ENCODE assay signal across 8 mouse cellular contexts in the genomic region with DNA sequence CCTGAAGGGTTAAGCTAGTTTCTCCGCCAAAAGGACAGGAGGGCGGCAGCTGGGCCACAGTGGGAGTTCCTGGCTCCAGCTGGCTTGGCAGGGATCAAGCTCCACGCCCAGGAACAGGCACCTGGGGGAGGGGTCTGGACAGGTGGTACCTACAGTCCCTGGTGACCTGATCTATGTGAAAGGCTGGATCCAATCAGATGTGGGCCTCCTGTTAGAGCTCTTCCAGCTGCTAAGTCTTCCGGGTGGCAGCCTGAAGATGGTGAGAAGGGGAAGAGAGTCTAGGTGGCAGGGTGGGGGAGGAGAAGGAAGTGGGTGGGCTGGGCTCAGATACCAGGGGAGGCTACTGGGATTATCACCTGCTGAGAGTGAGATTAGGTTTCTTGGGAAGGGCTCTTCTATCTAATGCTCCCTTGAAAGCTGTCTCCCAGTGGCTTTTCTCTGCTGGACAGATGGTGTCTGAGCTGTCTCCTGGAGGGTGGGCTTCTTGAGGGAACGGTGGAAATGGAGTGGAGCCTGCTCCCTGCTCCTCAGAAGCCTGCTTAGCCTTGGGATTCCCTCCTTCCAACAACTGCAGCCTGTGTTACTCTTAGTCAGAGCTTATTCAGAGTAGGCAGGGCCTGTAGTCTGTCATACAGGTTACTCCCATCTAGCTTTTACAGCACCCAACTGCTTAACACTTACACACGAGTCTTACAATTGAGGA. TPM values are rescaled to one million over a fixed set of nuclear protein-coding genes. Genes with fewer than 3 reads are reported as not detected.
DNase-seq lines count a peak whose midpoint lies in the region; ATAC-seq and TF ChIP-seq lines count a peak whose summit lies in the region.

No protein-coding gene starts in this region.

- no peak for TF ChIP-seq CTCF in forebrain, postnatal 0 days (IDR thresholded peaks at IDR 0.05; ENCODE audit: low read depth)

- no peak for DNase-seq in forebrain, embryonic 10.5 days (ENCODE audit: extremely low spot score, low spot score)
- DNase-seq in forebrain, postnatal 0 days: no peak
- DNase-seq in kidney, postnatal 4 days: peak; percentile 70 to 82
- DNase-seq in adrenal gland, postnatal 36 days: no peak
- no peak for DNase-seq in adipocyte (ENCODE audit: low spot score)

- no peaks in the 10 kb centered on the region for H3K27me3 ChIP-seq in forebrain, embryonic 10.5 days (ENCODE audit: poor library complexity, severe bottlenecking)
- H3K27me3 ChIP-seq in forebrain, postnatal 0 days (ENCODE audit: insufficient read depth, low read length): no peaks in the 10 kb centered on the region
- no peaks in the 10 kb centered on the region for H3K27me3 ChIP-seq in forebrain, embryonic 16.5 days (replicated peaks; ENCODE audit: control insufficient read depth, insufficient read depth, low read length)
- H3K27me3 ChIP-seq in myocyte (ENCODE audit: control insufficient read depth, insufficient read depth, insufficient read length): no peaks in the 10 kb centered on the region

- no peak overlapping the region for H3K9ac ChIP-seq in forebrain, postnatal 0 days
- no peak overlapping the region for H3K9ac ChIP-seq in forebrain, embryonic 16.5 days (replicated peaks; ENCODE audit: low read depth, low read length)

- H3K27ac ChIP-seq in forebrain, embryonic 10.5 days: peak overlapping the region; percentile 66
- no peak overlapping the region for H3K27ac ChIP-seq in forebrain, postnatal 0 days (ENCODE audit: low read depth, low read length)
- no peak overlapping the region for H3K27ac ChIP-seq in forebrain, embryonic 16.5 days (ENCODE audit: low read length)

- H3K79me2 ChIP-seq in myocyte (ENCODE audit: control insufficient read depth, insufficient read depth): peaks cover 82% of the 10 kb centered on the region

- H3K4me3 ChIP-seq in forebrain, embryonic 10.5 days: no peak overlapping the region
- H3K4me3 ChIP-seq in forebrain, postnatal 0 days (ENCODE audit: low read depth, low read length): no peak overlapping the region
- H3K4me3 ChIP-seq in forebrain, embryonic 16.5 days (replicated peaks; ENCODE audit: low read length): no peak overlapping the region
- no peak overlapping the region for H3K4me3 ChIP-seq in myocyte

- no peak for ATAC-seq in forebrain, postnatal 0 days
- peak; percentile 70 for ATAC-seq in cerebellum, adult (ENCODE audit: insufficient number of reproducible peaks, low FRiP score, low TSS enrichment)
- ATAC-seq in forebrain, embryonic 16.5 days: peak; percentile 43

- H3K36me3 ChIP-seq in forebrain, embryonic 10.5 days (replicated peaks): peaks cover 13% of the 10 kb centered on the region
- H3K36me3 ChIP-seq in forebrain, postnatal 0 days (ENCODE audit: insufficient read depth): no peaks in the 10 kb centered on the region
- H3K36me3 ChIP-seq in forebrain, embryonic 16.5 days (ENCODE audit: control insufficient read depth, insufficient read depth): no peaks in the 10 kb centered on the region
- peaks cover 4% of the 10 kb centered on the region for H3K36me3 ChIP-seq in myocyte (ENCODE audit: control insufficient read depth, insufficient read depth)

- H3K4me1 ChIP-seq in forebrain, embryonic 10.5 days: peaks cover 35% of the 10 kb centered on the region
- peaks cover 6% of the 10 kb centered on the region; the same call in 1 of the 2 replicates for H3K4me1 ChIP-seq in forebrain, postnatal 0 days (ENCODE audit: insufficient read depth)
- H3K4me1 ChIP-seq in forebrain, embryonic 16.5 days (replicated peaks; ENCODE audit: control insufficient read depth, insufficient read depth, low read length): peaks cover 16% of the 10 kb centered on the region

- 9% methylated on average over 6 of the region's 6 CpGs for WGBS in forebrain, embryonic 10.5 days
- 12% methylated on average over 6 of the region's 6 CpGs for WGBS in forebrain, postnatal 0 days
- WGBS in forebrain, embryonic 16.5 days: 8% methylated on average over 6 of the region's 6 CpGs

- no peak overlapping the region for H3ac ChIP-seq in myocyte (ENCODE audit: control insufficient read depth, insufficient read length)

- no peak overlapping the region for H3K4me2 ChIP-seq in forebrain, postnatal 0 days (ENCODE audit: low read depth)
- H3K4me2 ChIP-seq in forebrain, embryonic 16.5 days (ENCODE audit: low read length): no peak overlapping the region
- H3K4me2 ChIP-seq in myocyte (ENCODE audit: low read depth): peak overlapping the region; percentile 54

- no peak for TF ChIP-seq POLR2A in myocyte (IDR thresholded peaks at IDR 0.05; ENCODE audit: insufficient read length, low read depth)

- H3K9me3 ChIP-seq in forebrain, embryonic 10.5 days: no peaks in the 10 kb centered on the region
- no peaks in the 10 kb centered on the region for H3K9me3 ChIP-seq in forebrain, postnatal 0 days (ENCODE audit: low read length)
- no peaks in the 10 kb centered on the region for H3K9me3 ChIP-seq in forebrain, embryonic 16.5 days (ENCODE audit: control insufficient read depth, low read length)

TF ChIP-seq in myocyte, 11 proteins besides CTCF, POLR2A, EP300 and RAD21:
- TF ChIP-seq TCF12 (IDR thresholded peaks at IDR 0.05; ENCODE audit: insufficient read depth, poor library complexity, severe bottlenecking) (peak; percentile 49), MYOD1 (IDR thresholded peaks at IDR 0.05; ENCODE audit: control insufficient read depth in 1 of 3, insufficient read length in 2 of 3, low read depth in 2 of 3) (peak; percentile 6 to 98 (median 83)), POLR2AphosphoS2 (IDR thresholded peaks at IDR 0.05; ENCODE audit: insufficient read length, low read depth) (no peak), MAX (IDR thresholded peaks at IDR 0.05; ENCODE audit: low read depth) (no peak), E2F4 (IDR thresholded peaks at IDR 0.05; ENCODE audit: insufficient read depth) (no peak), CEBPB (IDR thresholded peaks at IDR 0.05; ENCODE audit: insufficient read depth, poor library complexity, severe bottlenecking) (no peak), MYOG (IDR thresholded peaks at IDR 0.05; ENCODE audit: control insufficient read depth in 1 of 3, insufficient read depth in 1 of 3, insufficient read length in 2 of 3, low read depth in 2 of 3) (peak; percentile 74 to 99 (median 86)), USF1 (IDR thresholded peaks at IDR 0.05; ENCODE audit: low read depth) (no peak), SRF (IDR thresholded peaks at IDR 0.05; ENCODE audit: control insufficient read depth, insufficient read length, low read depth) (no peak), REST (IDR thresholded peaks at IDR 0.05; ENCODE audit: insufficient read depth, insufficient read length) (no peak), TCF3 (IDR thresholded peaks at IDR 0.05; ENCODE audit: insufficient read length, low read depth) (peak; percentile 79)

RNA-seq across cellular contexts. Expression of a gene that starts 27.0 kb away (rescaled TPM):
- 98.5 and 104 TPM in 2 replicates for polyA plus RNA-seq in forebrain, embryonic 10.5 days (2016; fragmentation: Nextera tagmentation; extraction: Ambion mirVana)
- 152 and 157 TPM in 2 replicates for total RNA-seq in forebrain, postnatal 0 days (2014; rRNA removed)
- polyA plus RNA-seq in forebrain, postnatal 0 days (2015; fragmentation: Nextera tagmentation; extraction: Ambion mirVana): 173 and 175 TPM in 2 replicates
- 176 and 188 TPM in 2 replicates for polyA plus RNA-seq in forebrain, embryonic 16.5 days (2015; fragmentation: Nextera tagmentation; extraction: Ambion mirVana)
- 57.0 TPM for polyA plus RNA-seq in myocyte (2012; fragmentation: generic; extraction: Trizol)
- 10 to 100 TPM; 58.2 to 93.9 TPM for total RNA-seq in adrenal gland, postnatal 36 days (2021)

RNA-seq across cellular contexts. Expression of a gene that starts 43.2 kb away (rescaled TPM):
- polyA plus RNA-seq in forebrain, embryonic 10.5 days (2016; fragmentation: Nextera tagmentation; extraction: Ambion mirVana): 162 and 163 TPM in 2 replicates
- 10.5 and 22.5 TPM in 2 replicates for total RNA-seq in forebrain, postnatal 0 days (2014; rRNA removed)
- 11.0 and 11.2 TPM in 2 replicates for polyA plus RNA-seq in forebrain, postnatal 0 days (2015; fragmentation: Nextera tagmentation; extraction: Ambion mirVana)
- 40.0 and 49.6 TPM in 2 replicates for polyA plus RNA-seq in forebrain, embryonic 16.5 days (2015; fragmentation: Nextera tagmentation; extraction: Ambion mirVana)
- 26.3 TPM for polyA plus RNA-seq in myocyte (2012; fragmentation: generic; extraction: Trizol)
- 1 to 10 TPM; 5.1 to 6.2 TPM for total RNA-seq in adrenal gland, postnatal 36 days (2021)

RNA-seq across cellular contexts. Expression of a gene that starts 50.6 kb away (rescaled TPM):
- 3.0 and 4.2 TPM in 2 replicates for polyA plus RNA-seq in forebrain, embryonic 10.5 days (2016; fragmentation: Nextera tagmentation; extraction: Ambion mirVana)
- 4.3 TPM in 2 replicates for total RNA-seq in forebrain, postnatal 0 days (2014; rRNA removed)
- 4.4 and 5.4 TPM in 2 replicates for polyA plus RNA-seq in forebrain, postnatal 0 days (2015; fragmentation: Nextera tagmentation; extraction: Ambion mirVana)
- polyA plus RNA-seq in forebrain, embryonic 16.5 days (2015; fragmentation: Nextera tagmentation; extraction: Ambion mirVana): 4.7 and 6.0 TPM in 2 replicates
- polyA plus RNA-seq in myocyte (2012; fragmentation: generic; extraction: Trizol): not detected
- 1 to 10 TPM; 3.0 to 4.0 TPM for total RNA-seq in adrenal gland, postnatal 36 days (2021)

Comparison
In these comparisons a context has a peak if more than half of its experiments do, and no peak if none do; other contexts are left out.
1. DNase-seq: peak in kidney, postnatal 4 days (2 of 2); none in forebrain, embryonic 10.5 days (single experiment), forebrain, postnatal 0 days (single experiment), adrenal gland, postnatal 36 days (0 of 2) and adipocyte (single experiment).